Mouse (Mus musculus): ENCODE results near the gene Adat3.
A peak's percentile ranks its signal among the peaks of the same experiment; 100 is the strongest.
"Not testable (repeated sequence)": the region's sequence is repeated elsewhere in the genome, so short reads cannot be mapped to it uniquely, and the experiment has no call there.

Adat3 gene

DNA sequence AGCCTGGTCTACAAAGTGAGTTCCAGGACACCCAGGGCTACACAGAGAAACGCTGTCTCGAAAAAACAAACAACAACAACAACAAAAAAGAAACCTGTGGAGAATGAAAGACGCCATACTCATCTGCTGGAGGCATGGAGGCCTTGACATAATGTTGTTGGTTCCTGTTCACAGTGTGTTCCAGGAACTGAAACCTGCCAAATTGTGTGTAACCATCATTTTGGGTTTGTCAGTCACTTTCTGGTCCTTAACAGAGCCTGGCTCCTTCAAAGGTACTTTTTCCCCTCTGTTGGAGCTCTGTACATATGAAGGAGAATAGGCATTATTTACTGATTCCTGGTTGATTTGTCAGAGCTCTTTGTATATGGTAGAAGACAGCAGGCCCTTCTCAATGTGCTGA, 9.2 kb downstream of the Adat3 start:
- DNase-seq: no peak

DNA sequence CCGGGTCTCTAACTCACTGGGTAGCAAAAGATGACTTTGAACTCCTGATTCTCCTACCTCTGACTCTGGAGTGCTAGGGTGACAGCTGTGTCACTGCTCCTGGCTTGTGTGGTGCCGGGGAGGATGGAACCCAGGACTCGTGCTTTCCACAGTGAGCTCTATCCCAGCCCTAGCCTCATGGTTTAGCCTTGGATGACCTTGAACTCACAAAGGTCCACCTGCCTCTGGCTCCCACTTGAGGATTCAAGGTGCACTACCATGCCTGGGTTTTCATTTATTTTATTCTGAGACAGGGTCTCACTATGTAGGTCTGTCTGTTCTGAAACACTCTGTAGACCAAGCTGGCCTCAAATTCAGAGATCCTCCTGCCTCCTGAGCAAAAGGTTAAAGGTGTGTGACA, 11.1 kb downstream of the Adat3 start:
- no peak for DNase-seq

DNA sequence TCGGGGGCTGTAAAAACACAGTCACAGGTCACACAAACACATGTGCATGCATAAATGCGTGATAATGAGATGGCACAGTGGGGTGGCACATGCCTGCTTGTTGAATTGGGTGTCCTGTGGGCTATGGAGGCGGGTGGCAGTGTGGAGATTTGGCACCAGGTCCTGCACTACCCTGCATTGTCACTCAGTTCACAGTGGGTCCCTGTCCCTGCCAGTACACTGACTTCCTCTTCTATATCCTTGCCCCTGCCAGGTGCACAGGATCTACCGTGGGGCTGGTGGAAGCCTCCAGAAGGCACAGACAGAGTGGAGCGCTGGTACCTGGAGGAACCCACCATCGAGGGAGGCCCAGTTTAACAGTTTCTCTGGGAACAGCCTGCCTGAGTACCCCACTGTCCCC, 11.7 kb downstream of the Adat3 start:
- DNase-seq: peak; percentile 89

DNA sequence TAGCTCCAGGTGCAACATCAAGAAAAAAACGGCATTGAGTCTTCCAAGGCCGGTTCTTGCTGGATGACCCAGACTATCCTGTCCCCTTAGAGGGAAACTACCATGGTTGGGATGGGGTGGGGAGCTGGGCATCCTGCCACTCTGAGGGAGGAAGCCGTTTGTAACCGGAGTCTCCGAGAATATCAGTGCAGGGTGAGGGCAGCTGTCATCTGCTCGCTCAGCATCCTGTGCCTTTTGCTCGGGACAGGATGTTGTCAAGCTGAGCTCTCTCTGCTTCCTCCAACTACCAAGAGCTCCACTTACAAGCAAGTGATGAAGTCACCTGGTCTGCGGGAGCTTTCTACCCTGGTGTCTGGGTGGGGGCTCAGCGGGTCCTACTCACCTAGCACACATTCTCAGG, 15.5 kb downstream of the Adat3 start:
- peak; percentile 95 for DNase-seq

DNA sequence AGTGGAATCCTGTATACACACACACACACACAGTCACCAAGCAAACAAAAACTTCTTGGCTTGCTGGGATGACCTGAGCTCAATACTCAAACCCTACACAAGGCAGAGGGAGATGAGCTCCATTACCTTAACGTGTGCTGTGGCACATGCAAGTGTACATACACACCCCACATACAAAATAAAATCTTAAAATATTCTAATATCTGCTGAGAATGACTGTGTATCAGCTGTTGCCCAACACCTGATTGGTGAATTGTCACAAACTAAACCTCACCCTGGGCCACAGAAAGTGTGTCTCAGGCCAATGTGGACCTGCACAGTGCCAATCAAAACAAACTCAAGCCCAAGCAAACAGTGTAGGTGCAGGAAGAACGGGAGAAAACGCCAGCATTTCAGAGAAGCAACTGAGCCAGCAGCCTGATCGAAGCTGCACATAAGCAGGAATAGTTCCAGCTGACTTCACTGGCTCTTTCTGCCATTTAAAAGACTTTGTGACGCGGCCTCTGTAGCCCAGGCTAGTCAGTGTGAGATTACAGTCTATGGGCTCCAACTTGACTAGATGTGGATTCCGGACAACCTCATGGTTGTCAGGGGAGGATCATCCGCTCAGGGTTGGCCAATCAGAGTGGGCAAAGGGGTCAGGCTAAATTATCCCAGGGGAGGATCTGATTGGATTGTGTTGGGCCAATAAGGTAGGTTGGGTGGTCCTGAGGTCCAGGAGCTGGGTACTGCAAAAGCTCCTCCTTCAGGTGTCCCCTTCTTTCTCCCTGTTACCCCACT, 17.0 kb downstream of the Adat3 start:
- DNase-seq: peak; percentile 91

DNA sequence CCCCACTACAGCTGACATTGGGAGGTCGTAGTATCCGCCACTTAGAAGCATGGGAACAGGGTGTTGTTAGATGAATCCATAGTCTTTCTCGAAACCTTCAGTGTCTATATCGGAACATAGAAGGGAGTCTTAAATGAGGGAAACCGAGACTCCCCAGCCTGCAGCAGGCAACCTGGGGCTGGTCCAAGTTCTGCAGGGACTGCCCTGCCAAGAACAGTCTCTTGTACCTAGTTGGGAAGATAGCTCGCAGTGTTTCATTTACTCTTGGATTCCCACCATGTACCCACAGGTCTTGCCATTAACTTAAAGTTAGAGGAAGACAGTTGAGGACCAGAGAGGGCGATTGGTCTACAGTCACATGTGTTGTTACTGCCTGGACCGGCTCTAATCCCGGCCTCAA, 17.7 kb downstream of the Adat3 start:
- DNase-seq: no peak

DNA sequence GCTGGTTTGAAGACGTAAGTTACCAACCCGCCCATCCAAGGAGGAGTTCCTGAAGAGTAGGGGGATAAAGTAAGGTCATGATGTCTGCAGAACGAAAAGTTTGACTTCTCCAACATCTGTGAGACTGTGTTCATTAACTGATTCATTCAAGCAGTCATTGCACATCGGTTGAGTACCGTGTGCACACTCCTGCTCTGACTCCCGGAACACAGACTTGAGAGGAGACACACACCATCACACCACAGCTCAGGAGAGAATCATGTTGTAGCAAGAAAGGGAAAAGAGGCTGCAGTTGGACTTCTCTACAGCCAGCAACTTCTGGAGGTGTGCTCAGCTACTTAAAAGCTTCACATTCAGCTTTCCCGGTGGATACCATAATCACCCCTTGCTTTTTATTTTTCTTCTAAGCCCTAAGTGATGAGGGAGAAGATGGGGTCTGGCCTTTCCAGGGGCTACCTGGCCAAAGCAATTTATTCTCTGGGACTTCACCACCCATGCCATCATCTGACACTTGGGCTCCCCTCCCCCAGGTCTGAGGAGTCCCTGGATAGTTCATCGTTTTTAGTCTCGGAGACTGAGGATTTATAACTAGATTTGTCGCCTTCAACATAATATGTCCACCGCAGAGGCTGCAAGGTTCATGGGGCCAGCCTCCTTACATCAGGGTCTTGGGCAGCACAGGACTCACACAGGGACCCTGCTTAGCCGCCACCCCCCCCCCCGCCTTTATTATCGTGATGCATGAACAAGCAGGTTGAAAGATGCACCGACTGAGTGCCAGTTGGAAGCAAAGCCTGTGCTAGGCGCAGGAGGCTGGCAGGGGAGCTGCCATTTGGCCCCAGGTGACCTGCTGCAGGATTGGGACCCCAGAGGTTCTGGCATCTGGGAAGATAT, 18.4 kb downstream of the Adat3 start:
- DNase-seq: peak; percentile 96

DNA sequence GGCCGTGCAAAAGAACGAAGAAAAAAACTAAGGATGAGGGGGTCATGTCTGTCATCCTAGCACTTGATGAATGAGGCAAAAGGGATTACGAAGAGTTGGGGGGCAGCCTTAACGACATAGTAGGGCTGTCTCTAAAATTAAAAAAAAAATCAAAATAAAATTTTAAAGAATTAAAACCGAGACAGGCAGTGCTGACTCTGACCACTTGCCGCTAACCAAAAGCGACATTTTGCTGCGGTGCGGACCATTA, 18.9 kb downstream of the Adat3 start:
- DNase-seq: no peak

DNA sequence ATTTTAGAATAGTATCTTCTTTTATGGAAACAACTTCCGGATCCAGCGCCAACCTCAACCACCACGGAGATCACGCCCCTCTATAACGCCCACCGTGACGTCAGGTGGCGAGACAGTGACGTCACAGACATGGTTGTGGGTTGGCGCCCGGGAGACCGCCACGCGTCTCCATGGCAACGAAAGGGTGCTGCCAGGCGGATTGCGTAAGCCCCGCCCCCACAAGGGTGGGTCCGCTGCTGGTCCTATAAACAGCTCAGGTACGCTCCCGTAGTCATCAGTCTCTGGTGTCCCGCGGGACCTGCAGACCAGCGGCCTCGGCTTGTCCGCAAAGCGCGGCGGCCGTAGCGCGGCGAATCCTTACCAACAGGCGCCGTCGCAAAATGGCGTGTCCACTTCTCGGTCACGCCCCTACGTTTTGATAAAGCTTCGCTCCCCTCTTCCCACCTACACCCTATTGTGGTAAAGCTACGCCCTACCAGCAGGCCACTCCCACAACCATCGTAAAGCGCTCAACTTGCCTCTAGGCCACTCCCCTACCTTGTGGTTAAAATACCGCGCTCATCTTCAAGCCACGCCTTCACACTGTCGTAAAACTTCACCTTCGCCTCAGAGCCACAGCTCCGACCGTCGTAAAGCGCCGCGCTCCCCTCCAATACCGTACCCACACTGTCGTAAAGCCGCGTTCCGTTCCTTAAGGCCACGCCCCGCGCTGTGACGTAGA, 19.4 kb downstream of the Adat3 start:
- DNase-seq: peak; percentile 100

DNA sequence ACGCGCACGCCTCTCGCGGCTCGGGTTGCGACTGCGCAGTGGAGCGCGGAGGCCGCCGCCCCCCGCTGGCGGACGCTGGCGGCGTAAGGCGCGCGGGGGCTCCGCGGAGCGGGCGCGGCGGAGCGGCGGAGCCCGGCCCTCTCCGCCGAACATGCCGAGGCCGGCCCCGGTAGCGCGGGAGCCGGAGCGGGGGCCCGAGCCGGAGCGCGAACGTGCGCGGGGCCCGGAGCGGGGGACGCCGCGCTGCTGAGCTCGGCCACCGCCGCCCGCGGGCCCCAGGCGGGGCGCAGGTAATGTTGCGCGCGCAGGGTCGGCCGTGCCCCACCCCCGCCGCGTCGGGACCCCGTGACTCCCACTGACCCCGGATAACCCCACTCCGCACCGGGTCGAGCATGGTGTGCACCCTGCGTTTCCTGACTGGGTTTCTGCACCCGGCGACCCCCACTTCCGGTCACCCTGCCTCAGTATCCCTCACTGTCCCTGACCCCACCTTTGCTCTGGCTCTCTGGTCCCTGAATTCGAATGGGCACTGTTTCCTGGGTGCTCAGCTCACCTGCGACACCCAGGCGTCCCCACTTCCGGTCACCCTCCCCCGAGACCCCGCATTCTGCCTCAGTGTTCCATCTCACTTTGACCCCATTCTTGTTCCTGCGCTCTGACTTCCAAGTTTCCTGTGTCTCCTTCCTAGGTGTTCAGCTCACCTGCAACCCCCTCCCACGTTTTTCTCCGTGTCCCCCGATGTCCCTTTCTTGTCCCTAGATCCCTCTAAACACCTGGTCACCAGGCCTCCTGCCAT, 20.2 kb downstream of the Adat3 start, which contains the start of gene Csnk1g2:
Gene Csnk1g2 (plus strand): TSS at position 178 of the 796 bp plus-strand sequence.
- no peak for DNase-seq

DNA sequence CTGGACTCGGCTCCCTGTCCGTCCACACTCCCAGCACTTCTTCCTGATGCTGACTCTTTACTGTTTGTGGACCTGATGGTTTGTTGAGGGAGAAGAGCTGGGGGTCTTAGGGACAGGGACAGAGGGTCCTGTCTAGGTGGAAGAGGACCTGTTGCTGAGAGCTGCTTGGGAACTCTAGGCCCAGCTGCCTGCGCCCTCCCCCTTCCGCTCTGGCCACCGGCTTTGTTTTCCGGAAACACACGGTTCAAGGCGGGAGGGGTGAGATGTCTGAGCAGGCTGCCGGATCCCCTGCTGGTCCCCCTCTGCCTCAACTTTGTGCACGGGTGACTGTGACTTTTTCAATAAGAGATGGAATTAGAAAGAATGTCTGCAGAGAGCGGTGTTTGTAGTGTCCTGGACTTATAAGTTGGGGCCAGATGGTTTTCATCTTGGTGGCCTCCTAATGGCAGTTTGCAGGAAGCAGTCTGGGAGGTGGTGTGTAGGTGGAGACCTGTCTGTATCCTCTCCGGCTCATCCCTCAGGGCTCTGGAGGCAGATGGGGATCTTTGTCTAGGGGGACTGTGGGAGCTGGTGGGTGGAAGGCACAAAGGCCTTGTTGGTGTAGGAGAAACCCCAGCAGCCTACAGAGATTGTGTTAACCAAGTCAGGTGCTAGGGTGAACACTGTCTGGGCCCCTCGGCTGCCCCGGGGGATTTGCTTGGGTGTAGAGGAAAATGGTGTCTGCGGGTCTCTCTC, 20.9 kb downstream of the Adat3 start:
- peak; percentile 98 for DNase-seq

DNA sequence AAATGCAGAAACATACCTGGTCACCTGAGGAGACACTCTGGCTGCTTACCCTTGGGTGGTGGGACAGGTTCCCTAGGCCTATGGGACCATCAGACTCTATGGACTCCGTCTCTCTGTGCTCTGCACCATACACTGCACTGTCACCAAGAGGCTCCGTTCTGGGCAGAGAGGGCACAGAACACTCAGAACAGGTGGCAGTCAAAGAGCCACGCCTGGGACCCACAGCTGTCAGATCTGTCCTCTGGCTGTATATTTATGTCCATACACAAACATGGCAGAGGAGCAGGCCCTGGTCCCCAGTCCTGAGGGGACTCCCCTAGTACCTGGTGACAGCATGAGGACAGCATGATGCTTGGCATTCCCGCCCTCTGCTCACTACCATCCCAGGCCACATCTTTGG, 23.1 kb downstream of the Adat3 start:
- no peak for DNase-seq

DNA sequence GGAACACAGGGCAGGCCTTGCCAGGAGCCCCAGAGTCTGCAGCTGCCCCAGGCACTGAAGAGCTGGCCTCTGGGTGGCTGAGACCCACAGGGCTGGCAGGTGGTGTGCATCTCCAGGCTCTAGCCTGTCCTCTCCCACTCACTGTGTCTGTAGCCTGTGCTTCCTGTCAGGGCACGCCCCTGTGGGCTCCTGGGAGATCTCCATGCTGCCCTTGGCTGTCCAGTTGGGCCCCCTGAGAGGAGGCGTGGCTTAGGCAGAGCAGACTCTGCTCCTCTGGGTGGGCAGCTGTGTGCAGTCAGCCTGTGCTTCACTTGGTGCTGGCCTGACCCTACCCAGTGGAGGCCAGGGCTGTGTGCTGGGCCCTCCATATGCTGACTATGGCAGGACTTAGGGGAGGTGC, 25.0 kb downstream of the Adat3 start:
- peak; percentile 98 for DNase-seq

DNA sequence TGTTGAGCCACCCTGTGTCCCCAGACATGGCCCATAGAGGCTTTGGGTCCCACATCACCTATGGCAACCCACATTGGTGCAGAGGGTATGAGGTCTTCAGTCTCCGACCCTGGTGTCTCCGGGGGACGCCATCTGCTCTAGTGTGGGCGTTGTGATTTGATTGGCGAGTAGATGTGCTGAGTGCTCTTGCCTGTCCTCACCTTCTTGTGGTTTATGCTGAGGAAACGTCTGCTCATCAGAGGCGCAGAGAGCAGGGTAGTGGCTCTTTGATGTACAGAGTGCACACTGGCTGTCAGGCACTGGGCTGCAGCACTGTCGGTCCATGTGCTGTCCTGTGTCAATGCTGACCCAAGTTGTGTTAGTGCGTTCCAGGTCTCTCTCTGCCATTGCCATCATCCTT, 26.2 kb downstream of the Adat3 start:
- no peak for DNase-seq

DNA sequence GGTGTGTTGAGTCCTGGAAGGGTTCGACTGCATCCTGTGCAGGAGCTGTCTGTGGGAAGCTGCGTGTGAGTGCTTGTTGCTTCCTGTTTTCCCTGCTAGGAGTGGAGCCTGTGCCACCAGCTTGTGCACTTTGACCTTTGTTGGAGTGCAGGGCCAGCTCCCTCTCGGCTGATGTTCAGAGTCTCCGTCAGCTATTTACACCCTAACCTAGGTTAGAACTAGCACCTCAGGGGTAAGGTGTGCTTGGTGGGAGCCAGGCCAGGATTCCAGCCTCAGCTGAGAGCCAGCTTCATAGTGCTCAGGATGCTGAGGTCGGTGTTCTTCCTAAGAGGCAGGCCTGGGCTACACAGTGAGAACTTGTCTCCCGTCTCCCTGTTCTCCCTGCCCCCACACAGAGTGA, 32.7 kb downstream of the Adat3 start:
- DNase-seq: no peak

DNA sequence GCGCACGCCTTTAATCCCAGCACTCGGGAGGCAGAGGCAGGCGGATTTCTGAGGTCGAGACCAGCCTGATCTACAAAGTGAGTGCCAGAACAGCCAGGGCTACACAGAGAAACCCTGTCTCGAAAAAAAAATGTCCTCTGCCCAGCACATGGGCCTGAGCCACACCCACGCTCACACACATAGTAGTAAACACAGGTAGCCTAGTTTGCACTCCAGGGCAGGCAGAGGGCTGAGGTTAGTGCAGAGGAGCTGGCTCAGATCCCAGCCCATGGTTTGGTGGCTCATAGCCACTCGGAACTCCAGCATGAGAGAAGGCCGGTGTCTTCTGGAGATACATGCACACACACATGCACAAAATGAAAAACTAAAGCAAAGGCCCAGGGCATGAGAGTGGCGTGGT, 44.3 kb downstream of the Adat3 start:
- DNase-seq: no peak

DNA sequence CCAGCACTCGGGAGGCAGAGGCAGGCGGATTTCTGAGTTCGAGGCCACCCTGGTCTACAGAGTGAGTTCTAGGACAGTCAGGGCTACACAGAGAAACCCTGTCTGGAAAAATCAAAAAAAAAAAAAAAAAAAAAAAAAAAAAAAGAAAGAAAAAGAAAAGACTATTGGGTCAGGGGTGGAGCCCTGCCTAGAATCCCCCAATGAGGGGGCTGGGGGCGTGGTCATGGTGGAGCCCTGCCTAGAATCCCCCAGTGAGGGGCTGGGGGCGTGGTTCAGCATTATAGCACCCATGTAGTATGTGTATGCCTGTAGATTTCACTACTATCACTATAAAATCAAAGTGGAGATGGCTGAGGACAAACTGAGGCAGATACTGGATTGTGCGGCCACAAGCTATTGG, 47.2 kb downstream of the Adat3 start:
- DNase-seq: not testable (repeated sequence)

DNA sequence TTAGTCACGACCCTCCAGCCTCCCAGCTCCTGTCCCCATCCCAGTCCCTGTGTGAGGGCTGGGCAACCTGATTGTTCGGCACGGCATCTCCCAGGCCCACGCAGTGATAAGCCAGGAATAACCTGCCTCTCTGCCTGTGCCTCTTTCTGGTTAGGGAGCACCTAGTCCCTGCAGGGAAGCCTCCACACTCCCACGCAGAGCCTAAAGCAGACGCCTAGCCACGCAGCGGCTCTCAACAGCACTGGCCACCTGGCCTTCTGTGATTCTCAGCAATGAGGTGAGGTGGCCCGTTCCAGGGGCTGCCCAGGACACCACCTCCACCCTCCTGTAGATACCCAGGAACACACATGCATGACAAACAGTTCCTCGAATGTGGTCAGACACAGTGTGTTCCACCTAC, 47.7 kb downstream of the Adat3 start:
- DNase-seq: no peak

DNA sequence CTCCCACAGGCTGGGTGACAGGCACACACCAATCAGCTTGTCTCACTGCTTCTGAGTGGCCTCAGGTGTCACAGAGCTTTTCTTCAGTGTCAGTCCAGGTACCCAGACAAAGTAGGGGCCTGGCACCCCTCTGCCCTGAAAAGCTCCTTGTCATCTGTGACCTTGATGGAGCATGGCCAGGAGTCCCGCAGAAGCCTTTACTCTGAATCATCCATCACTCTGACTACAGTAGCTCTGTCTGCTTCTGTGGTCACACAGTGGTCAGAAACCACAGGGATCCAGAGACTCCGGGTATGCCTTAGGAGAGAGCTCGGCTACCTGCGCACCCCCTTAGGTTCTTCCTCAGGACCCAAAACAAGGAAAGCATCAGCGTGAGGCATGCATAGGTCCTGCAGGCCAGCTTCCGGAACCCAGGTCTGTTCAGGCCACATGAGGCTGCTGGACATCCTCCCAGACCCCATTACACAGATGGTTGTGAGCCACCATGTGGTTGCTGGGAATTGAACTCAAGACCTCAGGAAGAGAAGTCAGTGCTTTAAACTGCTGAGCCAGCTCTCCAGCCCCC, 50.6 kb downstream of the Adat3 start:
- DNase-seq: no peak

DNA sequence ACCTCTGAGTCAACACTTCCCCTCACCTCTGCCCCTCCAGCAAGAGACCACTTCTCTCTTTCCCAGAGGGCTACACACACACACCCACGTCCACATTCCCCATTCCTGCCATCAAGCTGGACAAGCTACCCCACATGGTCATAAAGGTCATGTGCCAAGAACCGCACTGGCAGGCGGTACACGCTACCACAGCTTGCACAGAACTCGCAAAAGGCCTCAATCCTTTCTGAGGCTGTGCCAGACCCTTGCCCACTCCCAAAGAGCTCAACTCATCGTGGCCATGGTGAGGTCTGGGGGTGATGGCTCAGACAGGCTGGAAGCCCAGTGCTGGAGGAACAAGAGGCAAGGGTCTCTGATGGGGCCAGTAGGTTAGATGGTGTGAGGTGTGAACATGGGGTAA, 52.2 kb downstream of the Adat3 start:
- peak; percentile 95 for DNase-seq

DNA sequence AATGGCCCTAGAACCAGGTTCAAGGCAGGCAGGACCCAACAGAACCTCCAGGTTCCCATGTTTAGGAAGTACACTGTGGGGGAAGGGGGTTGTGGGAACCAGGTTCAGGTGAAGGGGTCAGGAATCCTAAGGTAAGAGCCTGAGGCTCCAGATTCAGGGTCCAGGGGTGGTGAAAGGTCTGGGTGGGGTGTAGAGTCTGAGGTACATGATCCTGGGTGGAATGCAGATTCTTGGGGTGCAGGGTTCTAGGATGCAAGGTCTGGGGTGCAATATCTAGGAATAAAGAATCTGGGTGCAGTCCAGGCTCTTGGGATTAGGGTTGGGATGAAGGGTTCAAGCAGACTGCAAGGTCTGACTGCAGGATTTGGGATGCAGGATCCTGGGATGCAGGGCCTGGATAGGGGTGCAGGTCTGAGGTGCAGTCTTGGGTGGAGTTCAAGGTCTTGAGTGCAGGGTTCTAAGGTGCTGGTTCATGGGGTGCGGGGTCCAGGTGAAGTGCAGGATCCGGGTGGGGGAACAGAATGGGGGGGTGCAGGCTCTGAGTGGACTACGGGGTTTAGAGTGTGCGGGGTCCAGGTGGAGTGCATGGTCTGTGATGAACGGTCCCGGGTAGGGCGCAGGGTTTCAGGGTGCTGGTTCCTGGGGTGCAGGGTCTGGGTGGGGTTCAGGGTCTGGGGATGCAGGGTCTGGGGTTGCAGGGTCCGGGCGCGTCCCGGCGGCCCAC, 52.9 kb downstream of the Adat3 start:
- DNase-seq: peak; percentile 98
